Mouse (Mus musculus): ENCODE measurements around the gene C77080.
"Not testable (repeated sequence)": the region's sequence is repeated elsewhere in the genome, so short reads cannot be mapped to it uniquely, and the experiment has no call there.

C77080 gene

DNA sequence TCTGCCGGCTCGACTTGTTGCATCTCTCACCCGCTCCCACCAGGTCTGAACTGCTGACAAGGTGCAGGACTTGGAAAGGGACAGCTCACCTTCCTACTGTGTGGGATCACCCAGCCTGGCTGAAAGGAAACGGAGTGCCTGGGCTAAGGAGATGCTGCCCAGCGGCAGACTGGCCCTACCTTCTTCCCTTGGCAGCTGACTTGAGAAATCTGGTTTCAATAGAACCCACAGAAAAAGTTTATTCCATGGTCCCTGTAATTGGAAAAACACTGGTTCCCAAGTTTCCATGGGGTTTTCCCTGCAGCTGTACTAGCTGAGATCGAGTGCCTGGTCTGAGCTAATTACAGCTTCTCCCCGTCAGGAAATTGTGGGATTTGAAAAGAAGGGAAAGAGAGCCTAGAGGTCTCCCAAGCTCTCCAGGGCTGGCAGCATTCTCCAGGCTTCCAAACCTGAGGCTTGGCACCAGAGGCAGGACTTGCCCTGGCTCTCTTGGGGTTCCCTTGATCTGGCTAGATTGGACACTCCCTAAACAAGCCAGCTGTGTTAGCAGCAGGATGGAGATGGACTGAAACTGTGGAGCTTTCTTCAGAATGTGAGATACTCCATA, 42.5 kb downstream of the C77080 start:
- DNase-seq (ENCODE audit: low spot score in 2 of 2), result no peak

GRCm38 (mm10) chr4:129212486-129212885, 48.7 kb downstream of the C77080 start:
- DNase-seq (ENCODE audit: low spot score in 2 of 2), result not testable (repeated sequence)

GRCm38 (mm10) chr4:129211461-129211860, 49.7 kb downstream of the C77080 start:
- no peak for DNase-seq (ENCODE audit: low spot score in 2 of 2)

- DNase-seq (ENCODE audit: low spot score in 2 of 2), result no peak
Measured at GRCm38 (mm10) chr4:129209504-129209903, 51.7 kb downstream of the C77080 start.

DNA sequence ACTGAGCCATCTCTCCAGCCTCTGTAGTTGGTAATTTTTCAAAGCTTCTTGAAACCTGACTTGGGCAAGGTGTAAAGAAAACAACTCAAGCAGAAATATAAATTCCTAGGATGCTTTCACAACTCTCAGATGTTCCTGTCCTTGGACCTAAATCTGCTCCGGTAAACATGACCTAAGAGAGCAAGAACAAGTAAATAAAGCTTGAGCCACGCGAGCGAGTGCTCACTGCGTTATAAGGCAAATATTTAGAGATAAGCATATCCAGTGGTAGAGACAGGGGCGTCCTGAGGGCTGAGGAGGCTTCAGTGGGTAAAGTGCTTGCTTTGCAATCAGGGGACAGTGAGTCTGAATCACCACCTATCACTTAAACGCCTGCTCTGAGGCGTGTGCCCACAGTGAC, 54.4 kb downstream of the C77080 start:
- DNase-seq (ENCODE audit: low spot score in 2 of 2), result no peak

DNA sequence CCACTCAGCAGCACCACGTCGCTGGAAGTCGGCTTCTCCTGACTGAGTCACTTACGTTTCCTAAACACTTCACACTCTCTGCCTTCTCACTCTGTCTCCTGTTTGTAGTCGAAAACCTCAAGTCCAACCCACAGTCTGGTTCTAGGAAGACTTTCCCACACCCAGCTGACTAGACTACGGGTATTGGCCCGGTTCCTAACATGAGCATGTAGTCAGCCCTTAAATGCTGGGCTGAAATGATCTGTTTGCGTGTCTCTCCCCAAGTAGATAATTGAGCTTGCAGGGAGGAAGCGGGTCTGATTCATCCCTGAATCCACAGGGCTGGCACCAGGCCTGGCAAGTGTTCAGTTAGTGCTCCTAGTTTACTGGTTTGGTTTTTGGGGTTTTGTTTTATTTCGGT, 56.5 kb downstream of the C77080 start:
- no peak for DNase-seq (ENCODE audit: low spot score in 2 of 2)

- DNase-seq (ENCODE audit: low spot score in 2 of 2), result no peak
Measured at GRCm38 (mm10) chr4:129197514-129197913, 63.7 kb downstream of the C77080 start.

DNA sequence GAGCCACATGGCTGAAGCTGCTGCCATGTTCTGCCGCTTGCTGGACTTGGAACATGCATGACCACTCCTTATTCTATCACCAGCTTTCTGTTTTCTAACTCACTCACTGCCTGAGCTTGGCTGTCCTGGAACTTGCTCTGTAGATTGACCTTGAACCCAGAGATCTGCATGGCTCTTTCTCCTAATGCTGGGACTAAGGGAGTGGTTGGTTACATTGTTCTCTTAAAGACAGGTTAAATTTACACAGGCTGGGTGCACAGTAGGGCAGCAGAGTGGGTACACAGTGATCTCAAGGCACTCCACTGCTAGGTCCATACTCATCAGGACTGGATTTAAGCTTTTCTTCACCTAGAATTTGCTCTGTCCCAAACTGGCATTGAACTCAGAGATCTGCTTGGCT, 66.9 kb downstream of the C77080 start:
- DNase-seq (ENCODE audit: low spot score in 2 of 2), result no peak

GRCm38 (mm10) chr4:129191691-129192090, 69.5 kb downstream of the C77080 start:
- DNase-seq (ENCODE audit: low spot score in 2 of 2), result no peak

GRCm38 (mm10) chr4:129190538-129190937, 70.7 kb downstream of the C77080 start:
- DNase-seq (ENCODE audit: low spot score in 2 of 2), result no peak

GRCm38 (mm10) chr4:129189542-129190519, 71.4 kb downstream of the C77080 start, which contains the start of the genes S100pbp and Yars:
Gene S100pbp (minus strand): TSS chr4:129189727.
Gene Yars (plus strand): TSS chr4:129189760.
- DNase-seq (ENCODE audit: low spot score in 2 of 2), result peak; percentile 97 to 98

GRCm38 (mm10) chr4:129188803-129189541, 72.2 kb downstream of the C77080 start:
- DNase-seq (ENCODE audit: low spot score in 2 of 2), result peak; percentile 32 to 36

DNA sequence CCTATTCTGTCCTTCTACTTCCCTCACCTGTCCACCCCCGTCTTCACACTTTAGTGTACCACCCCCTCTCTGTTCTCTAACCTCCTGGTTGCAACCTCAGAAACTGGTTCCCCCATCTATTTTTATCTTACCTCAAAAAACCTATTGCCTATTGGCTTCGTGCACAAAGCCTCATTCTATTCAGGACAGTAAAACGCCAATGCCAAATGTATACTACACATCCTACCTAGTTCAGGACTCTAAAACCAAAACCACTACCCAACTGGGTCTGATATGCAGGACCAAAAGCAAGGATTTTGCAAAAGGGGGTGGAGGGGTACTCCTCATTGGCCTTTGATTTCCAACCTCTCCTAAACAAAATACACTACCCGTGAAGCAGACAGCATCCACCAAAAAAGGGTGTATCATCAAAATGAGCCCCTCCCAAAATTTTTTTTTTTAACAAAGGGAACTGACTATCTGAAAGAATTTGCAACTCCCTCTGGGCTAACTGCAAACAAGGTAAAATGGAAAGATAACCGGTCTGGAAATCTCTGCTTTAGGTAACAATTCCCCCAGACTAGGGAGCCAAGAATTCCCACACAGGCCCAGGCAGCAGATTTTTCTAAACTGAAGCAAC, 73.1 kb downstream of the C77080 start:
- DNase-seq (ENCODE audit: low spot score in 2 of 2), result no peak

DNA sequence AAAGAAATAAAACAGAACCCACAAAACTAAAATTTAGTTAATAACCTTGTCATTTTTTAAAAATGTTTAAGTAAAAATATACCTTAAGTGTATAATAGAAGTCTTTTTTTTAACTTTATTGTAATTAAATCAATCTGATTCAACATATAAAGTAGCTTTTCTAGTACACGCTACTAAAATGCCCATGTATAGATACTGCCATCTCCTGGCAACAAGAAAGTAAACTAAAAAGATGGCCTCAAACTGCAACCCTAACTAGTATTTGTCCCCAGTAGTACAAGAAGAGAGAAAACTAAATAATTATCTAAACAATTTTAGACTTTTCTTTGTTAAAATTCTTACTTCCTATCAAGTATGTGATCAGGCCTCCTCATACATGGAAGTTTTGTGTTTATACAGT, 81.6 kb downstream of the C77080 start:
- no peak for DNase-seq (ENCODE audit: low spot score in 2 of 2)

- DNase-seq (ENCODE audit: low spot score in 2 of 2), result no peak
Measured at GRCm38 (mm10) chr4:129172529-129172928, 88.7 kb downstream of the C77080 start.
